Mouse (Mus musculus): ENCODE data around the gene Arhgef16. TPM values are rescaled to one million over a fixed set of nuclear protein-coding genes. Genes with fewer than 3 reads are reported as not detected.

Arhgef16 gene
- polyA plus RNA-seq, 1 experiment = 96.6 TPM

GRCm38 (mm10) chr4:154236001-154236400 lies 65.5 kb downstream of the Arhgef16 start:
- DNase-seq (ENCODE audit: low read depth, low spot score) = no peak
- WGBS = 80% methylated on average over 3 of the region's 3 CpGs

- WGBS = 64% methylated on average over 4 of the region's 4 CpGs
- DNase-seq (ENCODE audit: low read depth, low spot score) = no peak
Measured at GRCm38 (mm10) chr4:154232295-154232694, 69.2 kb downstream of the Arhgef16 start.

- WGBS = 51% methylated on average over 7 of the region's 7 CpGs
- DNase-seq (ENCODE audit: low read depth, low spot score) = no peak
Measured at GRCm38 (mm10) chr4:154231380-154231779, 70.1 kb downstream of the Arhgef16 start.

GRCm38 (mm10) chr4:154229569-154229968 lies 71.9 kb downstream of the Arhgef16 start:
- 93% methylated on average over 9 of the region's 9 CpGs for WGBS
- DNase-seq (ENCODE audit: low read depth, low spot score) = no peak

Other genes starting within 250 kb of the Arhgef16 start
- 0.07 and 0.10 TPM in 2 replicates for gene Trp73, start 161.5 kb downstream of the Arhgef16 start, polyA plus RNA-seq (2012; rRNA removed)
- 20.8 and 21.7 TPM in 2 replicates for gene Wrap73, start 159.3 kb downstream of the Arhgef16 start, polyA plus RNA-seq (2012; rRNA removed)
- gene Tprgl, start 141.0 kb downstream of the Arhgef16 start, polyA plus RNA-seq (2012; rRNA removed) = 87.7 and 92.5 TPM in 2 replicates
- 2.2 and 2.9 TPM in 2 replicates for gene Megf6, start 130.9 kb downstream of the Arhgef16 start, polyA plus RNA-seq (2012; rRNA removed)
- gene B230104I21Rik, start 34.5 kb upstream of the Arhgef16 start, polyA plus RNA-seq (2012; rRNA removed) = not detected in 2 replicates

Data from large intestine, adult 2 months (tissue).